Mouse (Mus musculus) forebrain, postnatal 0 days (tissue): ENCODE results near the gene 4930519G04Rik. TPM values are rescaled to one million over a fixed set of nuclear protein-coding genes. Genes with fewer than 3 reads are reported as not detected.
"Not testable (repeated sequence)": the region's sequence is repeated elsewhere in the genome, so short reads cannot be mapped to it uniquely, and the experiment has no call there.

Source experiments
- ATAC-seq: fragments of 200-750 bp; cut with Nextera tagmentation; 2 replicates; pipeline ENCODE4 v1.8.0; 2017; ENCODE audit warnings: mild to moderate bottlenecking, moderate library complexity
- DNase-seq: peaks from one replicate; pipeline ENCODE4 v3.0.0-alpha.2; 2015
- H3K27ac ChIP-seq: fragments of 300-500 bp; sonication (generic); 2 replicates; pipeline ENCODE4 v1.5.1; 2014; ENCODE audit warnings: low read depth, mild to moderate bottlenecking, antibody characterized with exemption, low read length, moderate library complexity, mixed read lengths
- H3K27me3 ChIP-seq: fragments of 300-500 bp; sonication (generic); 2 replicates; pipeline ENCODE4 v1.6.1; 2014; ENCODE audit warnings: mild to moderate bottlenecking, low read length, mixed read lengths; ENCODE audit not compliant: insufficient read depth
- H3K36me3 ChIP-seq: fragments of 300-500 bp; sonication (generic); 2 replicates; pipeline ENCODE4 v1.6.1; 2014; ENCODE audit warnings: mild to moderate bottlenecking, moderate library complexity; ENCODE audit not compliant: insufficient read depth
- H3K4me1 ChIP-seq: fragments of 300-500 bp; sonication (generic); 2 replicates; pipeline ENCODE4 v1.6.1; 2014; ENCODE audit warnings: antibody characterized with exemption; ENCODE audit not compliant: insufficient read depth
- H3K4me2 ChIP-seq: fragments of 300-500 bp; sonication (generic); 2 replicates; pipeline ENCODE4 v1.6.1; 2014; ENCODE audit warnings: low read depth, mild to moderate bottlenecking, moderate library complexity
- H3K4me3 ChIP-seq: fragments of 300-500 bp; sonication (generic); 2 replicates; pipeline ENCODE4 v1.5.1; 2014; ENCODE audit warnings: low read depth, low read length, mixed read lengths
- H3K9ac ChIP-seq: fragments of 300-500 bp; sonication (generic); 2 replicates; pipeline ENCODE4 v1.6.1; 2014; ENCODE audit warnings: mild to moderate bottlenecking
- H3K9me3 ChIP-seq: fragments of 300-500 bp; sonication (generic); 2 replicates; pipeline ENCODE4 v1.6.1; 2016; ENCODE audit warnings: low read length
- CTCF ChIP-seq: sonication (generic); IDR thresholded peaks from 2 replicates; pipeline ENCODE4 v1.5.1; 2016; ENCODE audit warnings: antibody characterized with exemption, control low read depth, low read depth
- WGBS: fragments of 180-500 bp; shearing (Covaris S2); extraction: QIAGEN DNeasy Blood & Tissue Kit; methylation state at CpG from one replicate; pipeline ENCODE4 v1.1.7; 2014; 5-methylcytosine and 5-hydroxymethylcytosine counted together
- polyA plus RNA-seq: library from polyadenylated mRNA; unstranded; fragments of >200 nt; fragmentation: Nextera tagmentation; extraction: Ambion mirVana; gene quantifications from 2 replicates; pipeline ENCODE4 v1.2.1, GENCODE M21; 2015
- total RNA-seq: library from RNA; depleted of rRNA; stranded (reverse); fragments of >200 nt; gene quantifications from 2 replicates; pipeline ENCODE4 v1.2.3, GENCODE M21; 2014

Gene 4930519G04Rik
- total and polyA plus RNA-seq, 2 experiments from 2014 or later: not detected

GRCm38 (mm10) chr5:114842674-114843073 is 10.8 kb upstream of the 4930519G04Rik start:
- DNase-seq (no peak), ATAC-seq (no peak)
- TF ChIP-seq CTCF: no peak
- no peaks in the 10 kb centered on the region for H3K36me3 ChIP-seq
- H3K9me3 ChIP-seq: no peaks in the 10 kb centered on the region
- no peak overlapping the region for H3K9ac ChIP-seq
- H3K27me3 ChIP-seq: no peaks in the 10 kb centered on the region
- H3K4me2 ChIP-seq: no peak overlapping the region
- H3K27ac ChIP-seq: no peak overlapping the region
- no peaks in the 10 kb centered on the region for H3K4me1 ChIP-seq
- H3K4me3 ChIP-seq: no peak overlapping the region
- WGBS: 66% methylated on average over 5 of the region's 5 CpGs

- WGBS: 61% methylated on average over 2 of the region's 2 CpGs
- H3K27ac ChIP-seq, H3K4me1 ChIP-seq, H3K9ac ChIP-seq, ATAC-seq, H3K4me2 ChIP-seq, DNase-seq, H3K36me3 ChIP-seq, H3K27me3 ChIP-seq, H3K4me3 ChIP-seq, H3K9me3 ChIP-seq: not testable (repeated sequence)
These were observed 9.1 kb upstream of the 4930519G04Rik start for GRCm38 (mm10) chr5:114844371-114844770.

DNA sequence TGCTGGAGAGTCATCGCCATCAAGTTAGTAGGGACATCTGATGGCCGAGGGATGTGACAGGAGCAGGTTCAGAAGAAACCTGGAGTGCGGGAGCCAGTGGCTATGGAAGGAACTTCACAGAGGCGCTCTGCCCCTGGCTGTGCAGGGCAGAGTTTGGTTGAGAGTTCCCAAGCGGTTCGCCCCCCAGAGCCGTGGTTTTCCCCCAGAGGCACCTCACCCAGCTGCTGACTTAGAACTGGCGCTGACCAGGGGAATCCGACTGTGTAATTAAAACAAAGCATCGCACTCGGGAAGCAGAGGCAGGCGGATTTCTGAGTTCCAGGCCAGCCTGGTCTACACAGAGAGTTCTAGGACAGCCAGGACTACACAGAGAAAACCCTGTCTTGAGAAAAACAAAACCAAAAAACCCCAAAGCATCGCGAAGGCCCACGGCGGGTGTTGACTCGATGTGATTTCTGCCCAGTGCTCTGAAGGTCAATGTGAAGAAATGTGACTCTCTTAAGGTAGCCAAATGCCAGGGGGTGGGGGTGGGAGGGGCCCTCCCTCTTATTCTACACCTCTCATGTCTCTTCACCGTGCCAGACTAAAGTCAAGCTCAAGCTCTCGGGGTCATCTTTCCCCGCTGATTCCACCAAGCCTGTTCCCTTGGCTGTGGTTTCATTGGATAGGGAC is 1.8 kb upstream of the 4930519G04Rik start:
- 89% methylated on average over 20 of the region's 20 CpGs for WGBS
- no peak overlapping the region for H3K9ac ChIP-seq
- no peaks in the 10 kb centered on the region for H3K4me1 ChIP-seq
- H3K27me3 ChIP-seq: no peaks in the 10 kb centered on the region
- no peaks in the 10 kb centered on the region for H3K9me3 ChIP-seq
- DNase-seq: no peak
- no peaks in the 10 kb centered on the region for H3K36me3 ChIP-seq
- H3K4me3 ChIP-seq: no peak overlapping the region
- no peak overlapping the region for H3K27ac ChIP-seq
- no peak overlapping the region for H3K4me2 ChIP-seq
- no peak for ATAC-seq
- TF ChIP-seq CTCF: no peak

- Histone ChIP-seq H3K9me3 (no peaks in the 10 kb centered on the region), H3K9ac (peak within 1 kb of the TSS; percentile 43), H3K4me1 (0 out of 2 replicates have a peak, but pooled peaks cover 3% of the 10 kb centered on the region), H3K36me3 (no peaks in the 10 kb centered on the region), H3K4me2 (peak within 1 kb of the TSS; percentile 54), H3K4me3 (peak within 1 kb of the TSS; percentile 29), H3K27ac (no peak within 1 kb of the TSS), H3K27me3 (no peaks in the 10 kb centered on the region)
- ATAC-seq (no peak), DNase-seq (no peak)
- WGBS: 85% methylated on average over 12 of the region's 12 CpGs
- TF ChIP-seq CTCF: no peak
These were observed 5.1 kb downstream of the 4930519G04Rik start, which contains the start of gene Gm9936 for GRCm38 (mm10) chr5:114858582-114858981. Gene Gm9936 (minus strand): TSS chr5:114858682.

- no peaks in the 10 kb centered on the region for H3K9me3 ChIP-seq
- H3K36me3 ChIP-seq: no peaks in the 10 kb centered on the region
- H3K27me3 ChIP-seq: no peaks in the 10 kb centered on the region
- peak overlapping the region; percentile 29 for H3K4me3 ChIP-seq
- peak; percentile 90 for ATAC-seq
- H3K27ac ChIP-seq: no peak overlapping the region
- 6% methylated on average over 18 of the region's 18 CpGs for WGBS
- TF ChIP-seq CTCF: peak; percentile 92
- H3K9ac ChIP-seq: peak overlapping the region; percentile 43
- peak; percentile 93 for DNase-seq
- peak overlapping the region; percentile 54 for H3K4me2 ChIP-seq
- H3K4me1 ChIP-seq: 0 out of 2 replicates have a peak, but pooled peaks cover 3% of the 10 kb centered on the region
These were observed 5.8 kb downstream of the 4930519G04Rik start for GRCm38 (mm10) chr5:114859253-114859652.

- WGBS: 72% methylated on average over 6 of the region's 6 CpGs
These were observed 8.3 kb downstream of the 4930519G04Rik start for GRCm38 (mm10) chr5:114861730-114862129.

GRCm38 (mm10) chr5:114864813-114865212 is 11.3 kb downstream of the 4930519G04Rik start:
- ATAC-seq (no peak), DNase-seq (no peak)
- no peaks in the 10 kb centered on the region for H3K36me3 ChIP-seq
- no peak overlapping the region for H3K9ac ChIP-seq
- no peaks in the 10 kb centered on the region for H3K27me3 ChIP-seq
- no peak for TF ChIP-seq CTCF
- no peaks in the 10 kb centered on the region for H3K4me1 ChIP-seq
- WGBS: 83% methylated on average over 7 of the region's 7 CpGs
- H3K4me2 ChIP-seq: no peak overlapping the region
- no peak overlapping the region for H3K27ac ChIP-seq
- peaks cover 9% of the 10 kb centered on the region for H3K9me3 ChIP-seq
- H3K4me3 ChIP-seq: no peak overlapping the region

More at GRCm38 (mm10) chr5:114861730-114862129, 8.3 kb downstream of the 4930519G04Rik start:
- TF ChIP-seq CTCF: no peak
- H3K27me3 ChIP-seq: no peaks in the 10 kb centered on the region
- no peaks in the 10 kb centered on the region for H3K36me3 ChIP-seq
- DNase-seq (no peak), ATAC-seq (no peak)
- H3K9ac ChIP-seq: no peak overlapping the region
- no peak overlapping the region for H3K27ac ChIP-seq
- H3K4me1 ChIP-seq: 0 out of 2 replicates have a peak, but pooled peaks cover 3% of the 10 kb centered on the region
- H3K4me3 ChIP-seq: no peak overlapping the region
- H3K9me3 ChIP-seq: no peaks in the 10 kb centered on the region
- H3K4me2 ChIP-seq: no peak overlapping the region
